Mouse (Mus musculus): ENCODE measurements around the gene Fermt2.

Gene Fermt2

DNA sequence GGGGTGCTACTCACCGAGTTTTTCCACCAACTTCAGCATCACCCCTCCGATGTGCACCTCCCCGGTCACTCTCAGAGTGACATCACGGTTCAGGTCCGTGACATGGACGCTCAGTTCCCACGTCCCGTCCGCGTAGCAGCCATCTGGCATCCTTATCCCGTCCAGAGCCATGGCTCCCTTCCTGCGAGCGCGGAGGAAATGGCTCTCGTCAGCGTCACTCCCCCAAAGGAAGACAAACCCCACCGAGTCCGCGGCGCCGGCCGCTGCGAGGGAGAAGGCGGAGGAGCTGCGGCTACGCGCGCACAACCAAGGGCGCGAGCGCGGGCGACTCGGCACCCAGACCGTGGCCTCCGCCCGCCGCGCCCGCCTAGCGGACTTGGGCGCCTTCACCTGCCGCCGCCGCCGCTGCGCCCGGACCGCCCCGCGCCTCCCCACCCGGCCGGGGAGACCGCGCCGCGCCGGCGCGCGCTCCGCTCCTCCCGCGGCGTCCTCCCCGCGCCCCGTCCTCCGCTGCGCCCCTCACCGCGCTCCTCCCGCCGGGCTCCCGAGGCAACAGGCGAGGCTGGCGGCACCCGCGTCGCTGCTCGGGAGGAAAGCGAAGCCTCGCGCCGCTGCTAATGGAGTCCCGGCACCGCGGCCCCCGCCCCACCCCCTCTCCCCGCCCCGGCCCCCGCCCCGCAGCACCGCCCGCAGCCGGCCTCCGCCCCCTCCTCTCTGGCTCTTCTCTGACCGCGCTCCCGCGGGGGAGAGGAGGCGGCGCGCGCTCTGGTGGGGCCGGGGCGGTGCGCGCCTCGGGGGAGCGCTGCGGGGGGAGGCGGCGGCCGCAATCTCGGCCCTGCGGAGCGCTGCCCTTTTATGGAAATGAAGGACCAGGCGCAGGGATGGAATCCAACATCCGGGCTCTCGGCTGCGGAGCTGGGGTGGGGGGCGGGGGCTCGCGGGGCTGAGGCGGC is at the start of gene Fermt2:
Gene Fermt2 (minus strand): TSS at position 708 of the 953 bp plus-strand sequence.
- peak; percentile 91 to 97 for DNase-seq

DNA sequence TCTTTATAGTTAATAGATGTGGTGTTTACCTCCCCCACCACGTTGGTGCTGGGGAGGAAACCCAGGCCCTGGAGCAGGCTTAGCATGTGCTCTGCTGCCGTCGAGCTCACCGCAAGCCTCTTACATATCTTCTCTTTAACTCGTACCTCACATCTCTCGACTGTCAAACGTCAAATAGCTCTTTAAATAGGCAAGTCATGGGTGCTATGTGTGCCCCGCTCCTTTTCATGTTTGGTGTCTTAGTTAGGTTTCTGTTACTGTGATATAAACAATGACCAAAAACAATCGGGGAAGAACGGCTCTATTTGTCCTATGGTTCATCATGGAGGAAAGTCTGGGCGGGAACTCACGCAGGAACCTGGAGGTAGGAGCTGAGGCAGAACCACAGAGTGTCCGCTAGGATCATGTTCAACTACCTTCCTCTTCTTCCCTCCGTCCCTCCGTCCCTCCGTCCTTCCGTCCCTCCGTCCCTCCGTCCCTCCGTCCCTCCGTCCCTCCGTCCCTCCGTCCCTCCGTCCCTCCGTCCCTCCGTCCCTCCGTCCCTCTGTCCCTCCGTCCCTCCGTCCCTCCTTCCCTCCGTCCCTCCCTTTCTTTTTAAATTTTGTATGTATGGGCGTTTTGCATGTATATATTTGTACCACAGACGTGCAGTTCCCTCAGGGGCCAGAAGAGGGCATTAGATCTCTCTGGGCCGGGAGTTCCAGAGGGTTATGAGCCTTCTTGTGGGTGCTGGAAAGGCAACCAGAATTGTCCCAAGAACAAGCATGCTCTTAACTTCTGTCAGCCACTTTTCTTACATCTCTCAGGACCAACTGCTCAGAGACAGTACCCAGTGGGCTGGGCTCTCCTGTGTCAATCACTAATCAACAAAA is 36.4 kb upstream of the Fermt2 start:
- DNase-seq = peak; percentile 56 to 81

DNA sequence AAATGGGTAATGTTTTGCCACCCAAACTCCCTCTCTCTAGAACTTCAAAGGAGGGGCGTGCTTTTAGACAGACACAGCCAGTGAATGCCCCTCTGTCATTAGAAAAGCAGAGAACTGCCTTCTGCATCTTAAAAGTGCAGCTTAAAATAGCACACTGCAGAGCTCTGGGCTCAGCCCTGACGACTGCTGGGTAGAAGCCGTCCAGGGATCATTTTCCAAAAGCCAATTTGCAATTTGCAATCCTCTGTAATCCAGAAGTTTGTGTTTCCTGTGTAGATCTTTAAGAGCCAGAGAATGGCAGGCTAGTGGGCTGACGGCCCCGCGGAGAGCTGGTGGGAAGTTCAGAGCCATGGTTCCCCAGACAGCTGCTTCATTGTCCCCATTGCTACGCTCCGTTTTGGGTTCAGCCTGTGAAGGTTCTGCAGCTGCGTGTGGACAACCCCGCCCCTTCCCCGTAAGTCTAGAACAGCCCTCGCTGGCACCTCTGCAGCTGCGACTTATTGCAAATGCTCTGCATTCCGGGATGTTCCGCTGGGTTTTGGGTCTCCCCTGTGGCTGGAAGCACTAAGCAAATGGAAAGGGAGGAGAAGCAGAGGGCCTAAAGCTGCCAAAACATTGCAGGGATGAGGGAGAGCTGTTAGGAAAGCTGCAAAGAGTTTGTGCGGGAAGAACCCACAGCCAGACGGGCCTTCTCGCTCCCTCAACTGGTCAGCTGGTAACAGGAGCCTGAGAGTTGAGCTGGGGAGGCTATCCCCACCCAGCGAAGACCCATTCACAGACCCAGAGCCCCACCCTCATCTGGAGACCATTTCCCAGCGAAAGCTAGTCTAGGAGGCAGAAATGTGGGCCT is 35.5 kb upstream of the Fermt2 start:
- DNase-seq = peak; percentile 53 to 69

DNA sequence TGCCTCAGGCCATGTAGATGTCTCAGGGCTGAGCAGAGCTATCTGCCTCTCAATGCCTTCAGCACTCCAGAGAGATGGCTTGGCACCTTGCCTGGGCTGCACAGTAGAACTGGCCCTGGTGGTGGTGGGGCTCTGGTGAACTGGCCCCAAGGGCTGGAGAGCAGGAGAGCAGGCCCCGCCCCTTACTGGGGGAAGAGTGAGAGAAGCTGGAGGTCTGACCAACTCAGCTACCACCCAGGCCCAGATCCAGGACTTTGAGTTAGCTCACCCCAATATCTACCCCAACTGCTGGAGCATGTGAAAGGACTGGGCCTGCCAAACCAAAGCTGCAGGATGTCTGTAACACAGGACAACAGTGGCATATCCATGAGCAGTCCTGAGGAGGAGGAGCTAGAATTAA is 33.7 kb upstream of the Fermt2 start:
- DNase-seq = peak; percentile 52 to 75

DNA sequence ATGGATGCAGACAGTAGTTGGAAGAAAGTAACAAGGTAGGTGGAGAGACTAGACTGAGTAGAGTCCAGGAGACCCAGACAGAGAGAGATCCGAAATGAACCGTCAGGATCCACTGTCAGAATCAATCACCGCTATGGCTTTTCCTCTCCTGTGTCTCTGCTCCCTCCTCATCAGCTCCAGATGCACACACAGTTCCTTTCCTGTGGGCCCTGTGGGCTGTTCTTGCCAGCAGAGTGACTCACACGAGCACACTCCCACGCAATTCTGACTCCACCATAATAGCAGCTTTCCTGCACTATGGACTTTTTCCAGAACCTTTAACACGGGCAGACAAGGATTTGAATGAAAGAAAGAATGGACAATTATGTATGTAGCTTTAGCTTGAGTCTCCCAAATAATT is 31.8 kb upstream of the Fermt2 start:
- no peak for DNase-seq

DNA sequence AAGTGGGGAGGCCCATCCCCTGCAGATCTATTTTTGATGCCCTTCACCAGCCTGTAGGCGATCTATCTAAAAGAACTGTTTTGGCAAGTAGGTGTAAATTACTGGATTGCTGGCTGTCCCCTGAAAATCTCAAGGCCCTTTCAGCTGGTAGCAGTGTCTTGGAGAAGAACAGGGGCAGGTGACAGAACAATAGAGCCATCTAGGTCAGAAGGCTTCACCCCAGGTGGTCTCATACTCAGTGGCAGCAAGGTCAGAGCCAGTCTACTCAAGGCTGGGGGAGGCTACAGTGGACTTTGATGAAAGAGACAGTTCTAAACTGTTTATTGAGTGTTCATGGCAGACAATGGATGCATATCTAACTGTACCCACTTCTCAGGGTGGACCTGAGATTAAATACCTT is 29.1 kb upstream of the Fermt2 start:
- no peak for DNase-seq

DNA sequence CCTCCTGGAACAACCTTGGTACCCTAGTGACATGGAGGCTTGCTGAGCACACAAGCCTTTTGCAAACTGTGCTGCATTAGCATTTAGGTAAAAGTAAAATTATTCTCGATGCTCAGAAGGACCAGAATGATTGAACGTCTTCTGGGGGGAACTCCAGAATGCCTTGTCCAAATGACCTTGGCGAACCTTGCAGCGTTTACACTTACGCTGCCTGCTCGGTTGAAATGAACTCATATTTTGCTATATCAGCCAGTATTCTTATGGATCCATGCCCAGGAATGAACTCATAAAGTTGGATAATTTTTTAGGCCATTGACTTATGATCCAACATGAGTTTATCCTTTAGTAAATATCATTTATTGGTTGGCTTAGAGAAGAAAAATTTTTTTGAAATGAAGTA is 24.4 kb upstream of the Fermt2 start:
- no peak for DNase-seq

DNA sequence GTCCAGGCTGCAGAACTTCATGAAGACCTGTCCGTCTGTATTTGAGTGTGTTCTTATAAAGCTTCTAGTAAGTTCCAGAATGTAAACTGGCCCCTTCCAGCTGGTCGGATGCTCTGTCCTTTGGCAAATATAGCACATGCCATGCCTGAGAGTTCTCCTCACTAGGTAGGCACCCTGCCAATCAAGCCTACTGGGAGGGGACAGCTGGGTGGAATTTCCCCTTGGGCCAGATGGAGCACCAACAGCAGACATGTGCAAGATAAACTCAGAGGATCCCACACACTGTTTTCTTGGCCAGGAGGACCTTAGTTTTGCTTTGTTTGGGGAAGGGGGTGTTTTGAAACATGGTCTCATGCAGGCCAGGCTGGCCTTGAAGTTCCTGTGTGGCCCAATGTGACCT is 23.9 kb upstream of the Fermt2 start:
- peak; percentile 47 to 67 for DNase-seq

DNA sequence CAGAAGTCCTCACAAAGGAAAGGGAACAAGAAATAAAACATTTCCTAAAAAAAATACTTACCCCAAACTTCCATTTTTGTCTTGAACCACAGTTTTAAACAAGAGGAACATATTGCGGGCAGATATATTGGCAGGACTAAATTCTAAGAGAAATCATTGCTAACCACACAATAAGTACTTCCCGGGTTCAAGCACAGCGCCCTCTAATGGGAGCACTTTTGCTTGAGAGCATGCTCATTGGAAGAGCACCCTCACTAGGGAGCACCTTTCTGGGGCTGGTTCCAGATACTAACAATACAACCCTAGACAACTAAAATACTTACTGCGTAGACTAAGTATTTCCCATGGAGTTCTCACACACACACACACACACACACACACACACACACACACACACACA is 22.5 kb upstream of the Fermt2 start:
- DNase-seq = no peak

DNA sequence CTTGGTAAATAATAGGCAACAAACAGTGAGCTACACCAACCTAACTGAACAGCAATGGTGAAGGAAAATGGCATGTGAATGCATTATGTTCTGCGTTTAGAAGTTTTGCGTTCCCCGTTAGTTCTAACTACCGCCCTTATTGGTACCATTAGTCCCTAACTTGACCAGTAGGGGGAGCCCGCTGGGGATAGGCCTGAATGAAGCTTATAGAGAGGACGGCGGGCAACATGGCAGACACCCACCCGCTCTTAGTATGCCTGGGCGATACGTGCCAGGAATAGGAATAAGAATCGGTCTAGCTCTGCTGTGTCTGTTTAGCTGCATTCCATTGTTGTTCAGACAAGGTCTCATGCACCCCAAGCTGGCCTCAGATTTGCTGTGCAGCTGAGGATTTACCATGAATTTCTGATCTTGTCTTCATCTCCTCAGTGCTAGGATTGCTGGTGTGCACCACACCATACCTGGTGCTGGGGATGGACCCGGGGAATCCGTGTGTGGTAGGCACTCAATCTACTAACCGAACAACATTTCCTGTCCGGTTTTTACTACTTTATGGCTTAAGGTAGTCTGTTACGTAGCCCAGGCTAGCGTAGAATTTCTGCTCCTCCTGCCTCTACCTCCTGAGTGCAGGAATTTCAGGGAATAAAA is 21.3 kb upstream of the Fermt2 start:
- no peak for DNase-seq

DNA sequence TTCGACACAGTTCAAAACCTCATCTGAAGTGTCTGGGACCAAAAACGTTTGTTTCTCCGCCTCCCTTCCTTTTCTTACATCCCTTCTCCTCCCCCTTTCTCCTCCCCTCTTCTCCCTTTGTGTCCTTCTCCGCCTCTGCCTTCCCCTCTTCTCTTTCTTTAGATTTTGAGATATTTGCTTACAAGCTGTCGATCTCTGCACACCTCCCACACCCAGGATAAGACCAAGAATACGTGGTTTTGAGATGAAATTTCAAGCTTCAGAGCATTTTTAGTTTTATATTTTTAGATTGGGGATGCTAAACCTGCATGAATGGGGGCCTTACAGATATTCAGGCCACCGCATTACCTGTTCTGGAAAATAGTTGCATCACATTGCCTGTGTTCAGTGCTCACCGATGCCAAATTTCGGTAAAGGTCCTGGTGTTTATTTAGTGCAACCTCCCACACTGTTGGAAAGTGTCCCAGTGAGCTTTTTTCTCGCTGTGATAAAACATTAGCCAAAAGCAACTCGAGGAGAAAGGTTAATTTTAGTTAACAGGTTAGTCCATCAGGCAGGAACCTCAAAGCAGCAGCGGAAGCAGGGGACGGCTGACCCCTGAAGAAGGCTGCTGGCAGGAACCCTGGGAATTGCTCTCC is 20.2 kb upstream of the Fermt2 start:
- no peak for DNase-seq

DNA sequence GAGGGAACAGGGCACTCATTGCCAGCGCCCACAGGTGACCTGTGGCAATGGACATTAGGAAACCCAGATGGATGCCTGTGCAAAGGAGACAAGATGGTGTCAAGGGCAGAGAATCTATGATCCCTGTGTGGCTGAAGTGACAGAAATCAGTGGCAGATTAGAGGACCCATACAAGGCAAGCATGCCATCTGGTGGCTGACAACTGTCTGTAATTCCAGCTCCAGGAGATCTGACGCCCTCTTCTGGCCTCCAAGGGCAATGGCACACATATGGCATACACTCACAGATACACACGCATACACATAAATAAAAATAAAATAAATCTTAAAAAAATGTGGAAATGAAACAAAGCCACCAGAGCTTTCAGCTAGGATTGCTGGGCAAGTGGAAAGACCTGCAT is 18.2 kb upstream of the Fermt2 start:
- no peak for DNase-seq

DNA sequence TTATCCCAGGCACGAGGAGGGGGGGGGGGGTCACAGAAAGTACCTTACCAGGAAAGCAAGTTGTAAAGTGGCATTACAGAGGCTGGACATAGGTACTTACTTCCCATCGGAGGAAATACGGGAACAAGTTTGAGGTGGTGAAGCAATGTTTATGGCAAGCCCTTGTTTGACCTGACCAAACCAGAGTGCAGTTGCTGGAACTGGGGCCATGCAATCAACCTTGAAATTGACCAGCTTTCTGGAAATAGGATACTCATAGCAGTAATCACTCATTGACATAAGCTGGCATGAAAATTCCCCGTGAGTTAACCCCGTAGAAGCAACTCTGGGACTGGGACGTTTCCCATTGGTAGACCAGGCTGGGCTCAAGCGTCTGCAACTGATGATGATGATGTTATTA is 15.0 kb upstream of the Fermt2 start:
- no peak for DNase-seq

DNA sequence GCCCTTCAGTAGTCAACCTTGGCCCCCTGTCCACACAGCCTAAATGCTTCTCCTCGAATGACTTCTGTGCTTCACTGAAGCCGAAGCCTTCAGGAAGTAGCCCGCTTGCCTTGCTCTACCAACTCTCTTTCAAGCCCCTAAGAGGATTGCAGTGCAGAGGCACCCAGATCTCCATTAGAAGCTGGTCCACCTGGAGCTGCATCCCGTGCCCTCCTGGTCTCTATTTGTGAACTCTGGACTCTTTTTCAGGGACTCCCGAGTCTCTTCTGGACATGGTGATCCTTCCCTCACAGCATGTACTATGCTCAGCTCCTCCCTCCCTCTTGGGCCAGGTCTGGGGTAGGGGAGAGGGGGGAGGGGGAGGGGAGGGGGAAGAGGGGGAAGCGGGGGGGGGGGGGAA is 14.1 kb upstream of the Fermt2 start:
- DNase-seq = no peak

DNA sequence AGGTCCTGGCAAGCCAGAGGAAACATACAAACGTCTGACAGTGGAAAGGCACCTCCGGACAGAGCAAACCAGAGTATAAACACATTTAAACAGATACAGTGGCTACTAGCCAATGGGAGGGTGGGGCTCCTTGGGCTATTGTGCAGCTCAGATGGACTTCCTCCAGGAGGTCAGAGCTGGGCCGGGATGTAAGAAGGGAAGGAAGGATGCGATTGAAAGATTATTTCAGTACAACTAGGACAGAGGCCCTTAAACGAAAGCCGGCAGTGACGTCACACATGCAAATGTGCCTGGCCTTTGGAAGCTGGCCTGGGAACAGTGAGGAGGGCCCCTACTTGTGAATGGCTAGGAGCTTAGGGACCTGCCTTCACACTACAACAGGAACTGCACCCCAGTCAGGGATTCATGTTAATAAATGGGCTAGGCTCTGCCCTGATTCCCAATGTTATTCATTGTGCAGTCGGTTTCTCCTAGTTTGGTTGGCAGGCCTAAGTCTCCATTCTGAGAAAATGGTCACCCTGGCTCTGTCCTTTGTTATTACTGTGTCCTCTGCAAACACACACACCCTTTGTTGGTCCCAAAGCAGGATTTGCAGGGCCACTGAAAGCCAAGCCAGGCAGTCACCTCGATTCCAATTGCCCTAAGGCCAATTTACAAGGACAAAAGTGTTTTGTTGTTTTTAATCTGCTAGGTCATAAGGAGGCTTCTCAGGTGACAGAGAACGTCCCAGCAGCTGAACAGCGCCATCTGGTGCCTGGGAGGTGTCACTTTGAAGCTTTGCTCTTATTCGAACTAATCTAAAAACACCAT is 9.9 kb upstream of the Fermt2 start:
- DNase-seq = peak; percentile 84 to 89

DNA sequence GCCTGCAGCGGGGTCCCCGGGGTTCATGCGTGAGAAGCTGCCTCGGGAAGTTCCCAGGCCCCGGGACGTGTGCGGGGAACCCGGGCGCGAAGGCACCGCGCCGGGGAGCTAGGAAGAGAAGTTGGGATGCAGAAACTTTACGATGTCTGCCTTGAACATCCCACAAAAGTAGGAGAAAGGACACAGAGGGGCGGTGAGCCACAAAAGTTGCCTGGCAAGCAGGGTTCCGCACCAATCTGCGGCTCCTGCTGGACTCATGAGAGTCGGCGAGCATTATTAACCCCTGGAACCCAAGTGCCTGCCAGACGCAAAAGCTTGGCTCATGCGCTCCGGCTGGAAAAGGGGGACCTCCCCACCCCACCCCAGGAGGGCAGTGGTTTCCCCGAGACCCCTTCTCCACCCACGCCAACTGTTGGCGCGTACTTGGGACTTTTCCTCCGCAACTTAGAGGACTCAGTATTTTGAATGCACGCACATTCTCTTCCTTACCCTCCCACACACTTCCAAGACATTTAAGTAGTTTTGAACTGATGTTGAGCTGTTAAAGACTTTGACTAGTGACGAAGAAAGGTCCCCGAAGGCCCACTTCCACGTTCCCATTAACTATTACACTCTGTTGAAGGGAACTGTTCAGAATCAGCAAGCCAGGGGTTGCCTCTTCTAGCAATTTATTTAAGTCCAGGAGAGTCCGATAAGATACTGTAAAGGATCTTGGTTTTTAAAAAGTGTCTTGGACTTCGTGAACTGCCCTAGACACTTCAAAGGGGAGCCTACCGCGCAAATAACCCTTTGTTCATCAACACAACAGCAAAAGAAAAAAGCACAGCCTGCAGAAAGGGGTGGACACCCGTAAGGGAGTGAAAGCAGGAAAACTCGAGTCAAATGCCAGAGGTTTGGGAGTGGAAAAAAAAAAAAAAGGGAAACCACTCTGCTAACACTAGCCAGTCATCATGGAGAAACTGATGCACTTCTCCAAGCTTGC is 737 bp upstream of the Fermt2 start:
- DNase-seq = peak in 1 of 2 experiments; percentile 24

DNA sequence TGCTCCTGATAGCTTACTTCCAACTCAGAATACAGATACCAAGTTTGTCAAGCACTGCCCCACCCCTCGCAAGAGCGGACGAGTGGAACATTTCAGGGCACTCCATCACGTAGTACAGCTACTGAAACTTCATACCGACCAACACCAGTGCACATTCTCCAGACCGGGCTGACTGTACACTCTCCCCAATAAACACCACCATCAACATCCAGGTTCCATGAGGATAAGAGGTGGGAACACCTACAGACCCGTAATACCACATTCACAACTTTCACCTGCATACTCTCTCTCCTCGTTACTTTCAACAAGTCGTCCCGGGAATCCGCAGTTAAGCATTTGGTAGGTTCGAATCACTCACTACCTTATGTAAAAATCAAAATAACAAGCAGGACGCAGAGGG is 1.1 kb downstream of the Fermt2 start:
- DNase-seq = peak; percentile 51 to 66

DNA sequence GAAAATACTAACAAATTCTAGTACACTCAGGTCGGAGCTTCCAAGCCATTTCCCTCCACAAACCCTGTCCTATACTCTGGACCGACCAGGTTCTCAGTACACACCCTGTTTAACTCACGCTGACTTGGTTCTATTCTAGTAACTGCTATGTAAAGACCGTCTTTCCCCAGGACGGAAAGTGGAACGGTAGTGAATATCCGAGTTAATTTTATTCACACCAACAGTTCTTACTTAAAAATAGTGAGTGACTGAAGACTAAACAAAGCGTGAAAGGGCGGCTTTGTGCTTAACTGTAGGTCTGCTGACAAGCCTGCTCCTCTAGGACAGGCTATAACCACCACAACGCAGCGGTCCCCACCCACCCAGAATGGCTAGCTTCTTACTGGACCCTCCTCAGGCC is 14.1 kb downstream of the Fermt2 start:
- no peak for DNase-seq

DNA sequence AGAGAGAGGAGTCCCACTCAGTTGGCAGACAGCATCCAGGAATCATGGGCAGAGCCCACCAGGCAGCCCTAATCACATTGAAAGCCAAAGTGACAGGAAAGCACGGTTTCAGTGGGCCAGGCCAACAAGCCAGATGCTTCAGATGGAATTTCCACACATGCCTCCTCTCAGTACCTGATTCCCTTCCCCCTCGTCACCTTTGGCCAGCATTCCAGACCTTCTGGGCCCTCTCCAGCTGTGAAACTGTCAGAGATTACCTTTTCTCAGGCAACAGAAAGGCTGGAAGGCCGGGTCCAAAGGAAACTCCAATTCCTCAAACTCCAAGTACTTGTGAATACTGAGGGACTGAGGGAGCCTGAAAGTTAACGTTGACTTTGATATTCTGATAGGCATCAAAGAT is 19.1 kb downstream of the Fermt2 start:
- DNase-seq = peak; percentile 57 to 66

DNA sequence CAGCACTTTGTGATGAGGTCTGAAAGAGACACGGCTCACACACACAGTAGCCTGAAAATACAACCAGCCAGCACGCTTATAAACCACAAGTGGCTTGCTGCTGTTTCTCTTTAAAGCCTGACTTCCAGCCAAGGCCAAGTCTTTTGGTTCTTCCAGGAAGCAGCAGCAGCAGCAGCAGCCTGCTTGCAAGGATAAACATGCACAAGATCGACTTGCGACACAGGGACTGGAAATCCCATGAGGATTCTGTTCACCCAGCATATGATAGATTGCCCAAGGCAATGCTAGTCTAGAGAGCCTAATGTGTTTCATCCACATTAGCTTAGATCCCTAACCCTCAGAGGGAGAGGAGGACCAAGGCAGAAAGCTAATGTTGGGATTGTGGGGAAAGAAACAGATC is 22.0 kb downstream of the Fermt2 start:
- DNase-seq = peak; percentile 53 to 71

All from lung, postnatal 4 days (tissue).